Mouse (Mus musculus): ENCODE data around the gene Csf3. TPM values are rescaled to one million over a fixed set of nuclear protein-coding genes. Genes with fewer than 3 reads are reported as not detected.
A peak's percentile ranks its signal among the peaks of the same experiment; 100 is the strongest.
"Not testable (repeated sequence)": the region's sequence is repeated elsewhere in the genome, so short reads cannot be mapped to it uniquely, and the experiment has no call there.

Gene Csf3
- polyA plus RNA-seq, 1 experiment from 2014 or later: not detected

DNA sequence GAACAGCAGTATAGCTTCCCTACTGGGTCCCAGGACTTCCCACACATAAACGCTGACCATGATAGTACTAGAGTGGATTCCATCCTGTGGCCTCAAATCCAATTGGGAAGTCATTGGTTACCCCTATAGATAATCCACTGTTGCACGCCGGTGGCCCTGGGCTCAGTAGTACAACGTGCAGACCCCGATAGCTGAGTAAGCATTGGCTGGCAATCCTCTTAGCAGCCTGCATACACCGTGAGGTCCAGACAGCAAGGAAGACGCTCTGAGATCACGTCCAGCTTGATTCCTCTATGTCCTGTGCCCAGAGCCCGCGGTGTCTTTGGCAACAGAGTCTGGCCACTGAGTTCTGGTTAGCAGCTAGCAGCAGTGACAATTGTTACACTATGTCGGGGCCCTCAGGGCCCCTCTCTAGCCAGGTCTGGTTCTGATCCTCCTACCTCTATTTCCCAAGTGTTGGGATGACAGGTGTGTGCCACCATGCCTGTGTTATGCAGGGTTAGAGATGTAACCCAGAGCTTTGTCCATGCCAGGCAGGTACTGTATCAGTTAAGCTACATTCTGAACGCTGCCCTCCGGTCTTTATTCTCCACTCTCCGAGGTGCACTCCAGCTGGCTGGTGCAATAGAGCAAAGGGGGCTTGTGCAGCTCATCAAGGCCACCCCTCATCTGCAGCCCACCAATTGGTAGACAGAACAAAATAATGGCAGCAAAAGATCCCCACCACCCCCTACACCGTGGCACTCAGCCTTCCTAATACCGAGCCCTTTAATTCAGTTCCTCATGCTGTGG, 2.0 kb upstream of the Csf3 start:
- H3K36me3 ChIP-seq: peaks cover 20% of the 10 kb centered on the region
- H3K4me3 ChIP-seq (replicated peaks): no peak overlapping the region
- no peak overlapping the region for H3K9ac ChIP-seq
- H3K27ac ChIP-seq: no peak overlapping the region
- no peak overlapping the region for H3K4me2 ChIP-seq
- 82% methylated on average over 16 of the region's 16 CpGs for WGBS
- H3K9me3 ChIP-seq: no peaks in the 10 kb centered on the region
- H3K27me3 ChIP-seq (replicated peaks): no peaks in the 10 kb centered on the region; the same call in 1 of the 2 replicates
- peaks cover 5% of the 10 kb centered on the region; the same call in 1 of the 2 replicates for H3K4me1 ChIP-seq
- ATAC-seq (ENCODE audit: insufficient read depth, low FRiP score, low read depth): no peak

- no peak overlapping the region for H3K4me3 ChIP-seq (replicated peaks)
- no peaks in the 10 kb centered on the region for H3K9me3 ChIP-seq
- no peaks in the 10 kb centered on the region; the same call in 1 of the 2 replicates for H3K27me3 ChIP-seq (replicated peaks)
- 0 out of 2 replicates have a peak, but pooled peaks have one; percentile 36 for ATAC-seq (ENCODE audit: insufficient read depth, low FRiP score, low read depth)
- WGBS: 31% methylated on average over 4 of the region's 4 CpGs
- H3K4me2 ChIP-seq: no peak overlapping the region
- H3K4me1 ChIP-seq: peaks cover 5% of the 10 kb centered on the region; the same call in 1 of the 2 replicates
- H3K9ac ChIP-seq: no peak overlapping the region
- peaks cover 13% of the 10 kb centered on the region for H3K36me3 ChIP-seq
- no peak overlapping the region for H3K27ac ChIP-seq
Observed at GRCm38 (mm10) chr11:98699911-98700310, 1.2 kb upstream of the Csf3 start.

DNA sequence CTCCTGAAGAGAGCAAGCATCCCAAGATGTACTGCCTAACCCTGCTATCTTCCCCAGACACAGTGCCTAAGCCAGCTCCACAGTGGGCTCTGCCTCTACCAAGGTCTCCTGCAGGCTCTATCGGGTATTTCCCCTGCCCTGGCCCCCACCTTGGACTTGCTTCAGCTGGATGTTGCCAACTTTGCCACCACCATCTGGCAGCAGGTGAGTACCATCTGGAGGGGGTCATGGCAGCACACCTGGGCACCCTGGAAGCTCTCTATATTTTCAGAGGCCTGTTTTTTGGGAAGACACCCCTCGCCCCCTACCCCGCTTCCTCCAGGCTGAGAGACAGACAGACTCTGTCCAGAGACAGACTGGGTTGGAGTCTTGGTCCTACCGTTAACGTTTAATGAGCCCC, 1.3 kb downstream of the Csf3 start:
- H3K4me1 ChIP-seq: peaks cover 7% of the 10 kb centered on the region; the same call in 1 of the 2 replicates
- H3K4me3 ChIP-seq (replicated peaks): no peak overlapping the region
- 73% methylated on average over 5 of the region's 5 CpGs for WGBS
- H3K36me3 ChIP-seq: peaks cover 18% of the 10 kb centered on the region
- no peak overlapping the region for H3K9ac ChIP-seq
- H3K27ac ChIP-seq: no peak overlapping the region
- no peaks in the 10 kb centered on the region for H3K9me3 ChIP-seq
- no peak overlapping the region for H3K4me2 ChIP-seq
- no peaks in the 10 kb centered on the region; the same call in 1 of the 2 replicates for H3K27me3 ChIP-seq (replicated peaks)
- no peak for ATAC-seq (ENCODE audit: insufficient read depth, low FRiP score, low read depth)

GRCm38 (mm10) chr11:98705021-98705420, 4.0 kb downstream of the Csf3 start:
- Histone ChIP-seq H3K4me3 (replicated peaks) (no peak overlapping the region), H3K9ac (no peak overlapping the region), H3K4me1 (peaks cover 29% of the 10 kb centered on the region), H3K9me3 (no peaks in the 10 kb centered on the region), H3K36me3 (peaks cover 30% of the 10 kb centered on the region), H3K27me3 (replicated peaks) (no peaks in the 10 kb centered on the region; the same call in 1 of the 2 replicates), H3K27ac (no peak overlapping the region), H3K4me2 (no peak overlapping the region)
- no peak for ATAC-seq (ENCODE audit: insufficient read depth, low FRiP score, low read depth)
- WGBS: 89% methylated on average over 10 of the region's 10 CpGs

GRCm38 (mm10) chr11:98707401-98708281, 6.6 kb downstream of the Csf3 start:
- ATAC-seq (ENCODE audit: insufficient read depth, low FRiP score, low read depth): peak; percentile 16; the same call in 1 of the 2 replicates
- Histone ChIP-seq H3K4me3 (replicated peaks) (no peak overlapping the region), H3K27ac (peak overlapping the region; percentile 69), H3K36me3 (peaks cover 34% of the 10 kb centered on the region), H3K9ac (no peak overlapping the region), H3K4me2 (no peak overlapping the region), H3K9me3 (no peaks in the 10 kb centered on the region), H3K4me1 (peaks cover 28% of the 10 kb centered on the region), H3K27me3 (replicated peaks) (no peaks in the 10 kb centered on the region)
- 74% methylated on average over 22 of the region's 22 CpGs for WGBS

DNA sequence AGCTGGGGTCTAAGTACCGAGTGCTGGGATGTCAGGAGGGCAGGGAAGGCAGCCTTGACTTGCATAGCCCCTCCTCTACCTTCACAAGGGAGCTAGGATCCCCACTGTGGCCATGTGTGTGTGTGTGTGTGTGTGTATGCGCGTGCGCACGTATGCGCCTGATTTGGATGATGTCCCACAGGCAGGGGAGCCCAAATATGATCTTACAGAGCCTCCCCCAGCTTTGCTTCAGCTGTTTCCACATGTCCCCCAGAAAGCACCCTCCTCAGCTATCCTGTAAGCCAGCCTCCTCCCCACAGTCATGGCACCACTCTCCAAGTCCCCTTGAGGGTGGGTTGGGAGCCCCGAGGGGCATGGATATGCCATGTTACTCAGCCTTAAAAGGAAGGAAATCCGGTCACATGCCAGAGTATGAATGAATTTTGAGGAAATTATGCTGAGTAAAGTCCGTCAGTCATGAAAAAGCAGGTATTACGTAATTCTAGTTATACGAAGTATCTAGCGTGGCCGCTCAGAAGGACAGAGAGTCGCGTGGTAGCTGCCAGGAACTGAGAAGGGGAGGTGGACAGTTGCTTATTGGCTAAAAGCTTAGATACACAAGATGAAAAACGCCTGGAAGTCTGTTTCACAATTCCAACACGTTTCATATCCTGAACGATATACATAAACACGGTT, 7.4 kb downstream of the Csf3 start:
- no peaks in the 10 kb centered on the region for H3K27me3 ChIP-seq (replicated peaks)
- ATAC-seq (ENCODE audit: insufficient read depth, low FRiP score, low read depth): no peak
- 77% methylated on average over 19 of the region's 19 CpGs for WGBS
- no peak overlapping the region for H3K4me2 ChIP-seq
- H3K4me1 ChIP-seq: peaks cover 28% of the 10 kb centered on the region
- H3K36me3 ChIP-seq: peaks cover 39% of the 10 kb centered on the region
- peak overlapping the region; percentile 69 for H3K27ac ChIP-seq
- H3K4me3 ChIP-seq (replicated peaks): no peak overlapping the region
- no peak overlapping the region for H3K9ac ChIP-seq
- no peaks in the 10 kb centered on the region for H3K9me3 ChIP-seq

DNA sequence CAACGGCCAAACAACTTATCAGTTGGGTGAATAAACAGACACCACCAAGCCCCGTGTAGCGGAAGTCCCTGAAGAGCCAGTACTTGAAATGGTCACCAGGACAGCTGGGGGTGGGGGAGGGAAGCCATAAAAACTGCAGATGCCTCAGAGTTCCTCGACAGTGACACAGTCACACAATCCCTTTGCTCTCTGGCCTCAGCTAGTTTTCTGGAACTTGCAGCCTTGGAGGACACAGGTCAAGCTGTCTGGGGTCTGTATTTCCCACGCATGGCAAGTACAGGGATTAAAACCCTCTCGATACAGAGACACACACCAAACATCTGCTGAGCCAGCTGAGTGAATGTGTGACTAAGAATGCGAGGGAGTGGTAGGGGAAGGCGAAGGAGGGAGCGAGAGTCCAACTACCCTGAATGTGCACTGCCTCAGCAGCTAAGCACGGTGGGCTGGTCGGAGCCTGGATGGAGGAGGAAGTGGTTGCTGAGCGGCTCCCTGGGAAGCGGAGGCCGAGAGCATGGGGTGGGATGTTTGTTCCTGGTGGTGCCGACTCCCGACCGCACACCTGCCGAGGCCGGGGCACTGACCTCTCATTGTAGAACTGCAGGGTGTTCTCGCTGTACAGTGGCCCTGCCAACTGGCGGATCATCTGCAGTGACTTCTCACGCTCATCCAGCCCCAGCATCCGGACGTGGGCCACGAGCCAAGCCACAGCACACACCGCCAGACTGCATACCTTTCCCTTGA, 8.1 kb downstream of the Csf3 start:
- Histone ChIP-seq H3K27ac (peak overlapping the region; percentile 69; the same call in 1 of the 2 replicates), H3K9me3 (no peaks in the 10 kb centered on the region), H3K36me3 (peaks cover 43% of the 10 kb centered on the region), H3K4me1 (peaks cover 28% of the 10 kb centered on the region), H3K27me3 (replicated peaks) (no peaks in the 10 kb centered on the region), H3K4me2 (no peak overlapping the region), H3K9ac (no peak overlapping the region), H3K4me3 (replicated peaks) (no peak overlapping the region)
- 72% methylated on average over 26 of the region's 26 CpGs for WGBS
- no peak for ATAC-seq (ENCODE audit: insufficient read depth, low FRiP score, low read depth)

GRCm38 (mm10) chr11:98710416-98711045, 9.5 kb downstream of the Csf3 start:
- Histone ChIP-seq H3K4me3 (replicated peaks) (no peak overlapping the region), H3K9ac (no peak overlapping the region), H3K9me3 (no peaks in the 10 kb centered on the region), H3K36me3 (peaks cover 41% of the 10 kb centered on the region), H3K27ac (0 out of 2 replicates have a peak overlapping the region, but pooled peaks have one; percentile 24), H3K27me3 (replicated peaks) (no peaks in the 10 kb centered on the region), H3K4me1 (peaks cover 28% of the 10 kb centered on the region), H3K4me2 (no peak overlapping the region; the same call in 1 of the 2 replicates)
- 48% methylated on average over 12 of the region's 12 CpGs for WGBS
- 0 out of 2 replicates have a peak, but pooled peaks have one; percentile 17 for ATAC-seq (ENCODE audit: insufficient read depth, low FRiP score, low read depth)

- 0 out of 2 replicates have a peak overlapping the region, but pooled peaks have one; percentile 24 for H3K27ac ChIP-seq
- H3K4me3 ChIP-seq (replicated peaks): no peak overlapping the region
- peaks cover 28% of the 10 kb centered on the region for H3K4me1 ChIP-seq
- no peaks in the 10 kb centered on the region for H3K27me3 ChIP-seq (replicated peaks)
- H3K36me3 ChIP-seq: peaks cover 45% of the 10 kb centered on the region
- WGBS: 79% methylated on average over 4 of the region's 4 CpGs
- no peak overlapping the region for H3K4me2 ChIP-seq
- no peak overlapping the region for H3K9ac ChIP-seq
- ATAC-seq (ENCODE audit: insufficient read depth, low FRiP score, low read depth): no peak
- no peaks in the 10 kb centered on the region for H3K9me3 ChIP-seq
Observed at GRCm38 (mm10) chr11:98711046-98711434, 10.0 kb downstream of the Csf3 start.

DNA sequence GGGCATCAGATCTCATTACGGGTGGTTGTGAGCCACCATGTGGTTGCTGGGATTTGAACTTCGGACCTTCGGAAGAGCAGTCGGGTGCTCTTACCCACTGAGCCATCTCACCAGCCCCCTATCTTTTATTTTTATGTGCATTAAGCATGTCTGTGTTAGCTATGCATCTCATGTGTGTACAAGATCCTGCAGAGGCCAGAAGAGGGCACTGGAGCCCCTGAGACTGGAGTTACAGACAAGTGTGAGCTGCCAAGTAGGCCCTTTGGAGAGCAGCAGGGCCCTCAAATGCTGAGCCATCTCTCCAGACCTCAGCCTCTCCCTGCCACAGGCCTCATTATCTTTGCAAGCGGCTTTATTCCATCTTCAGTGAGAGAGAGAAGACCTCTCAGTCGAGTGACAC, 10.9 kb downstream of the Csf3 start:
- H3K4me2 ChIP-seq; H3K9ac ChIP-seq; H3K4me3 ChIP-seq (replicated peaks); H3K27ac ChIP-seq; H3K27me3 ChIP-seq (replicated peaks); H3K9me3 ChIP-seq; ATAC-seq (ENCODE audit: insufficient read depth, low FRiP score, low read depth): not testable (repeated sequence)
- 81% methylated on average over 6 of the region's 6 CpGs for WGBS
- H3K36me3 ChIP-seq: peaks cover 37% of the 10 kb centered on the region
- H3K4me1 ChIP-seq: peaks cover 28% of the 10 kb centered on the region

Data from stomach, embryonic 15.5 days (tissue).